Mouse (Mus musculus): ENCODE measurements around the gene Atp8a2. TPM values are rescaled to one million over a fixed set of nuclear protein-coding genes. Genes with fewer than 3 reads are reported as not detected.
"Not testable (repeated sequence)": the region's sequence is repeated elsewhere in the genome, so short reads cannot be mapped to it uniquely, and the experiment has no call there.

Atp8a2 gene
- polyA plus RNA-seq, 1 experiment from 2014 or later = 51.5 TPM

- WGBS = 86% methylated on average over 1 of the region's 1 CpGs
- not testable (repeated sequence) for H3K9ac ChIP-seq (replicated peaks; ENCODE audit: low read depth, low read length); H3K27ac ChIP-seq (ENCODE audit: low read depth, low read length); H3K9me3 ChIP-seq (ENCODE audit: control insufficient read depth, low read length); H3K4me3 ChIP-seq (ENCODE audit: low read depth, low read length); H3K36me3 ChIP-seq (ENCODE audit: control insufficient read depth, insufficient read depth, low read length); H3K27me3 ChIP-seq (ENCODE audit: control insufficient read depth, insufficient read depth, low read length); H3K4me2 ChIP-seq (ENCODE audit: low read depth, low read length); H3K4me1 ChIP-seq (ENCODE audit: control insufficient read depth, insufficient read depth, low read length); ATAC-seq (ENCODE audit: low read depth)
Observed at GRCm38 (mm10) chr14:59929190-59929589, 267.8 kb downstream of the Atp8a2 start.

GRCm38 (mm10) chr14:59928781-59929180 lies 268.2 kb downstream of the Atp8a2 start:
- no peak for ATAC-seq (ENCODE audit: low read depth)
- Histone ChIP-seq H3K9ac (replicated peaks; ENCODE audit: low read depth, low read length) (no peak overlapping the region), H3K4me3 (ENCODE audit: low read depth, low read length) (no peak overlapping the region), H3K4me1 (ENCODE audit: control insufficient read depth, insufficient read depth, low read length) (no peaks in the 10 kb centered on the region), H3K36me3 (ENCODE audit: control insufficient read depth, insufficient read depth, low read length) (no peaks in the 10 kb centered on the region), H3K27ac (ENCODE audit: low read depth, low read length) (no peak overlapping the region), H3K4me2 (ENCODE audit: low read depth, low read length) (no peak overlapping the region), H3K9me3 (ENCODE audit: control insufficient read depth, low read length) (no peaks in the 10 kb centered on the region), H3K27me3 (ENCODE audit: control insufficient read depth, insufficient read depth, low read length) (no peaks in the 10 kb centered on the region)
- WGBS = 72% methylated on average over 5 of the region's 5 CpGs

GRCm38 (mm10) chr14:59927804-59928203 lies 269.2 kb downstream of the Atp8a2 start:
- Histone ChIP-seq H3K4me1 (ENCODE audit: control insufficient read depth, insufficient read depth, low read length) (no peaks in the 10 kb centered on the region), H3K27ac (ENCODE audit: low read depth, low read length) (no peak overlapping the region), H3K27me3 (ENCODE audit: control insufficient read depth, insufficient read depth, low read length) (no peaks in the 10 kb centered on the region), H3K4me2 (ENCODE audit: low read depth, low read length) (no peak overlapping the region), H3K4me3 (ENCODE audit: low read depth, low read length) (no peak overlapping the region), H3K9ac (replicated peaks; ENCODE audit: low read depth, low read length) (no peak overlapping the region), H3K36me3 (ENCODE audit: control insufficient read depth, insufficient read depth, low read length) (no peaks in the 10 kb centered on the region), H3K9me3 (ENCODE audit: control insufficient read depth, low read length) (no peaks in the 10 kb centered on the region)
- 68% methylated on average over 5 of the region's 5 CpGs for WGBS
- no peak for ATAC-seq (ENCODE audit: low read depth)

- Histone ChIP-seq H3K4me2 (ENCODE audit: low read depth, low read length) (no peak overlapping the region), H3K27me3 (ENCODE audit: control insufficient read depth, insufficient read depth, low read length) (no peaks in the 10 kb centered on the region), H3K4me1 (ENCODE audit: control insufficient read depth, insufficient read depth, low read length) (no peaks in the 10 kb centered on the region), H3K9me3 (ENCODE audit: control insufficient read depth, low read length) (no peaks in the 10 kb centered on the region), H3K9ac (replicated peaks; ENCODE audit: low read depth, low read length) (no peak overlapping the region), H3K27ac (ENCODE audit: low read depth, low read length) (no peak overlapping the region), H3K36me3 (ENCODE audit: control insufficient read depth, insufficient read depth, low read length) (no peaks in the 10 kb centered on the region), H3K4me3 (ENCODE audit: low read depth, low read length) (no peak overlapping the region)
- no peak for ATAC-seq (ENCODE audit: low read depth)
- 35% methylated on average over 8 of the region's 8 CpGs for WGBS
Observed at GRCm38 (mm10) chr14:59919865-59920264, 277.1 kb downstream of the Atp8a2 start.

GRCm38 (mm10) chr14:59903484-59904130 lies 293.4 kb downstream of the Atp8a2 start:
- no peaks in the 10 kb centered on the region for H3K4me1 ChIP-seq (ENCODE audit: control insufficient read depth, insufficient read depth, low read length)
- no peak for ATAC-seq (ENCODE audit: low read depth)
- H3K9me3 ChIP-seq (ENCODE audit: control insufficient read depth, low read length) = no peaks in the 10 kb centered on the region
- H3K4me2 ChIP-seq (ENCODE audit: low read depth, low read length) = no peak overlapping the region
- H3K27me3 ChIP-seq (ENCODE audit: control insufficient read depth, insufficient read depth, low read length) = no peaks in the 10 kb centered on the region
- no peak overlapping the region for H3K27ac ChIP-seq (ENCODE audit: low read depth, low read length)
- no peak overlapping the region for H3K4me3 ChIP-seq (ENCODE audit: low read depth, low read length)
- no peaks in the 10 kb centered on the region for H3K36me3 ChIP-seq (ENCODE audit: control insufficient read depth, insufficient read depth, low read length)
- 66% methylated on average over 7 of the region's 7 CpGs for WGBS
- H3K9ac ChIP-seq (replicated peaks; ENCODE audit: low read depth, low read length) = no peak overlapping the region

- Histone ChIP-seq H3K4me2 (ENCODE audit: low read depth, low read length) (no peak overlapping the region), H3K4me1 (ENCODE audit: control insufficient read depth, insufficient read depth, low read length) (no peaks in the 10 kb centered on the region), H3K27me3 (ENCODE audit: control insufficient read depth, insufficient read depth, low read length) (no peaks in the 10 kb centered on the region), H3K4me3 (ENCODE audit: low read depth, low read length) (no peak overlapping the region), H3K9ac (replicated peaks; ENCODE audit: low read depth, low read length) (no peak overlapping the region), H3K9me3 (ENCODE audit: control insufficient read depth, low read length) (no peaks in the 10 kb centered on the region), H3K27ac (ENCODE audit: low read depth, low read length) (no peak overlapping the region), H3K36me3 (ENCODE audit: control insufficient read depth, insufficient read depth, low read length) (no peaks in the 10 kb centered on the region)
- ATAC-seq (ENCODE audit: low read depth) = no peak
- 61% methylated on average over 1 of the region's 1 CpGs for WGBS
Observed at GRCm38 (mm10) chr14:59893971-59894370, 303.0 kb downstream of the Atp8a2 start.

- Histone ChIP-seq H3K27me3 (ENCODE audit: control insufficient read depth, insufficient read depth, low read length) (no peaks in the 10 kb centered on the region), H3K4me1 (ENCODE audit: control insufficient read depth, insufficient read depth, low read length) (no peaks in the 10 kb centered on the region), H3K27ac (ENCODE audit: low read depth, low read length) (no peak overlapping the region), H3K9me3 (ENCODE audit: control insufficient read depth, low read length) (no peaks in the 10 kb centered on the region), H3K9ac (replicated peaks; ENCODE audit: low read depth, low read length) (no peak overlapping the region), H3K36me3 (ENCODE audit: control insufficient read depth, insufficient read depth, low read length) (no peaks in the 10 kb centered on the region), H3K4me3 (ENCODE audit: low read depth, low read length) (no peak overlapping the region), H3K4me2 (ENCODE audit: low read depth, low read length) (no peak overlapping the region)
- 89% methylated on average over 8 of the region's 8 CpGs for WGBS
- no peak for ATAC-seq (ENCODE audit: low read depth)
Observed at GRCm38 (mm10) chr14:59892084-59892483, 304.9 kb downstream of the Atp8a2 start.

GRCm38 (mm10) chr14:59891491-59891890 lies 305.5 kb downstream of the Atp8a2 start:
- H3K36me3 ChIP-seq (ENCODE audit: control insufficient read depth, insufficient read depth, low read length) = no peaks in the 10 kb centered on the region
- no peak overlapping the region for H3K4me3 ChIP-seq (ENCODE audit: low read depth, low read length)
- H3K9ac ChIP-seq (replicated peaks; ENCODE audit: low read depth, low read length) = no peak overlapping the region
- no peaks in the 10 kb centered on the region for H3K27me3 ChIP-seq (ENCODE audit: control insufficient read depth, insufficient read depth, low read length)
- no peak overlapping the region for H3K27ac ChIP-seq (ENCODE audit: low read depth, low read length)
- WGBS = 87% methylated on average over 5 of the region's 5 CpGs
- no peaks in the 10 kb centered on the region for H3K4me1 ChIP-seq (ENCODE audit: control insufficient read depth, insufficient read depth, low read length)
- H3K9me3 ChIP-seq (ENCODE audit: control insufficient read depth, low read length) = no peaks in the 10 kb centered on the region
- no peak overlapping the region for H3K4me2 ChIP-seq (ENCODE audit: low read depth, low read length)
- no peak for ATAC-seq (ENCODE audit: low read depth)

- Histone ChIP-seq H3K4me1 (ENCODE audit: control insufficient read depth, insufficient read depth, low read length) (no peaks in the 10 kb centered on the region), H3K9ac (replicated peaks; ENCODE audit: low read depth, low read length) (no peak overlapping the region), H3K27me3 (ENCODE audit: control insufficient read depth, insufficient read depth, low read length) (no peaks in the 10 kb centered on the region), H3K36me3 (ENCODE audit: control insufficient read depth, insufficient read depth, low read length) (no peaks in the 10 kb centered on the region), H3K27ac (ENCODE audit: low read depth, low read length) (no peak overlapping the region), H3K4me3 (ENCODE audit: low read depth, low read length) (no peak overlapping the region), H3K4me2 (ENCODE audit: low read depth, low read length) (no peak overlapping the region), H3K9me3 (ENCODE audit: control insufficient read depth, low read length) (no peaks in the 10 kb centered on the region)
- WGBS = 67% methylated on average over 5 of the region's 5 CpGs
- no peak for ATAC-seq (ENCODE audit: low read depth)
Observed at GRCm38 (mm10) chr14:59890818-59891217, 306.2 kb downstream of the Atp8a2 start.

Measured in neural tube, embryonic 14.5 days (tissue).